Comparison of ENCODE assay signal across 19 mouse cellular contexts in genomic region chr3:34119869-34120268, GRCm38 (mm10). TPM values are rescaled to one million over a fixed set of nuclear protein-coding genes. Genes with fewer than 3 reads are reported as not detected.
DNase-seq lines count a peak whose midpoint lies in the region; ATAC-seq and TF ChIP-seq lines count a peak whose summit lies in the region.
"Had no signal": no experiment of that assay in that cellular context is flagged by ENCODE, and none has a peak within 500 bp of the region (broad histone marks: within the 10 kb centered on the region; RNA-seq: fewer than 3 reads in every experiment).

No protein-coding gene starts in this region.

- WGBS in intestine, postnatal 0 days = 67% methylated on average over 4 of the region's 4 CpGs
- WGBS in intestine, embryonic 16.5 days = 60% methylated on average over 4 of the region's 4 CpGs
- WGBS in kidney, embryonic 15.5 days = 76% methylated on average over 4 of the region's 4 CpGs

- ATAC-seq in intestine, postnatal 0 days = peak; percentile 61
- ATAC-seq in intestine, embryonic 16.5 days = no peak
- no peak for ATAC-seq in kidney, embryonic 15.5 days (replicated peaks; ENCODE audit: low FRiP score)
- ATAC-seq: forebrain, embryonic 16.5 days had no signal

- no peak overlapping the region for H3K9ac ChIP-seq in intestine, postnatal 0 days (ENCODE audit: low read depth, low read length)
- H3K9ac ChIP-seq in intestine, embryonic 16.5 days (ENCODE audit: low read depth, low read length) = no peak overlapping the region
- no peak overlapping the region for H3K9ac ChIP-seq in kidney, embryonic 15.5 days
- H3K9ac ChIP-seq: embryonic facial prominence, embryonic 13.5 days; forebrain, embryonic 12.5 days; heart, embryonic 15.5 days; hindbrain, embryonic 13.5 days had no signal

- no peaks in the 10 kb centered on the region for H3K36me3 ChIP-seq in intestine, postnatal 0 days (ENCODE audit: control insufficient read depth, insufficient read depth)
- no peaks in the 10 kb centered on the region for H3K36me3 ChIP-seq in intestine, embryonic 16.5 days (ENCODE audit: control insufficient read depth, insufficient read depth, low read length)
- no peaks in the 10 kb centered on the region for H3K36me3 ChIP-seq in kidney, embryonic 15.5 days
- H3K36me3 ChIP-seq: embryonic facial prominence, embryonic 13.5 days; forebrain, embryonic 12.5 days; heart, embryonic 15.5 days; hindbrain, embryonic 13.5 days had no signal

- H3K9me3 ChIP-seq in intestine, postnatal 0 days (ENCODE audit: control insufficient read depth) = no peaks in the 10 kb centered on the region
- no peaks in the 10 kb centered on the region for H3K9me3 ChIP-seq in intestine, embryonic 16.5 days (ENCODE audit: control insufficient read depth, low read length)
- no peaks in the 10 kb centered on the region for H3K9me3 ChIP-seq in kidney, embryonic 15.5 days (replicated peaks)
- H3K9me3 ChIP-seq: forebrain, embryonic 12.5 days; heart, embryonic 15.5 days; hindbrain, embryonic 13.5 days had no signal

- H3K4me1 ChIP-seq in intestine, postnatal 0 days (replicated peaks; ENCODE audit: control insufficient read depth, insufficient read depth, low read length) = no peaks in the 10 kb centered on the region
- H3K4me1 ChIP-seq in intestine, embryonic 16.5 days (ENCODE audit: control insufficient read depth, insufficient read depth, low read length) = no peaks in the 10 kb centered on the region
- H3K4me1 ChIP-seq in kidney, embryonic 15.5 days = no peaks in the 10 kb centered on the region
- H3K4me1 ChIP-seq: embryonic facial prominence, embryonic 13.5 days; heart, embryonic 15.5 days had no signal

- no peaks in the 10 kb centered on the region for H3K27me3 ChIP-seq in intestine, postnatal 0 days (replicated peaks; ENCODE audit: control insufficient read depth, insufficient read depth, low read length)
- H3K27me3 ChIP-seq in intestine, embryonic 16.5 days (replicated peaks; ENCODE audit: control insufficient read depth, insufficient read depth, low read length) = no peaks in the 10 kb centered on the region
- no peaks in the 10 kb centered on the region for H3K27me3 ChIP-seq in kidney, embryonic 15.5 days
- H3K27me3 ChIP-seq: embryonic facial prominence, embryonic 13.5 days; forebrain, embryonic 12.5 days; heart, embryonic 15.5 days; hindbrain, embryonic 13.5 days had no signal

- H3K4me2 ChIP-seq in intestine, postnatal 0 days (replicated peaks; ENCODE audit: low read depth) = no peak overlapping the region
- no peak overlapping the region for H3K4me2 ChIP-seq in intestine, embryonic 16.5 days (ENCODE audit: low read depth, low read length)
- H3K4me2 ChIP-seq in kidney, embryonic 15.5 days = no peak overlapping the region
- H3K4me2 ChIP-seq: embryonic facial prominence, embryonic 13.5 days; forebrain, embryonic 12.5 days; heart, embryonic 11.5 days; heart, embryonic 15.5 days; hindbrain, embryonic 13.5 days had no signal

- DNase-seq in kidney, adult 9 months = peak; percentile 67
- DNase-seq in adipocyte (ENCODE audit: low spot score) = peak; percentile 6
- DNase-seq in mesoderm, embryonic 11.5 days (ENCODE audit: low read depth, low spot score) = peak; percentile 13
- DNase-seq in lung, postnatal 36 days = no peak
- DNase-seq: adrenal gland, postnatal 14 days; cerebellum, adult 2 months; cerebellum, postnatal 10 days; gastrocnemius, postnatal 10 days; heart, adult 18-20 months; heart, postnatal 14 days had no signal

- H3K27ac ChIP-seq in intestine, postnatal 0 days (ENCODE audit: low read depth, low read length) = peak overlapping the region; percentile 54
- no peak overlapping the region for H3K27ac ChIP-seq in intestine, embryonic 16.5 days (ENCODE audit: low read length)
- H3K27ac ChIP-seq in kidney, embryonic 15.5 days = no peak overlapping the region
- H3K27ac ChIP-seq: embryonic facial prominence, embryonic 13.5 days; forebrain, embryonic 12.5 days; heart, embryonic 15.5 days; hindbrain, embryonic 13.5 days had no signal

- H3K4me3 ChIP-seq in intestine, postnatal 0 days (ENCODE audit: low read depth, low read length) = no peak overlapping the region
- no peak overlapping the region for H3K4me3 ChIP-seq in intestine, embryonic 16.5 days (ENCODE audit: low read length)
- no peak overlapping the region for H3K4me3 ChIP-seq in kidney, embryonic 15.5 days (replicated peaks)
- H3K4me3 ChIP-seq: embryonic facial prominence, embryonic 13.5 days; forebrain, embryonic 12.5 days; heart, embryonic 15.5 days; hindbrain, embryonic 13.5 days had no signal

- no peak for TF ChIP-seq CTCF in intestine, postnatal 0 days (IDR thresholded peaks at IDR 0.05; ENCODE audit: low read depth)

RNA-seq across cellular contexts. Expression of gene Dnajc19, which starts 38.7 kb away (rescaled TPM):
- polyA plus RNA-seq in intestine, postnatal 0 days (2015; fragmentation: Nextera tagmentation; extraction: Ambion mirVana) = 303 and 313 TPM in 2 replicates
- polyA plus RNA-seq in intestine, embryonic 16.5 days (2015; fragmentation: Nextera tagmentation; extraction: Ambion mirVana) = 185 and 190 TPM in 2 replicates
- 151 and 167 TPM in 2 replicates for polyA plus RNA-seq in kidney, embryonic 15.5 days (2015; fragmentation: Nextera tagmentation; extraction: Ambion mirVana)
